Mouse (Mus musculus): ENCODE data around the gene Myo1e.

The Myo1e gene

DNA sequence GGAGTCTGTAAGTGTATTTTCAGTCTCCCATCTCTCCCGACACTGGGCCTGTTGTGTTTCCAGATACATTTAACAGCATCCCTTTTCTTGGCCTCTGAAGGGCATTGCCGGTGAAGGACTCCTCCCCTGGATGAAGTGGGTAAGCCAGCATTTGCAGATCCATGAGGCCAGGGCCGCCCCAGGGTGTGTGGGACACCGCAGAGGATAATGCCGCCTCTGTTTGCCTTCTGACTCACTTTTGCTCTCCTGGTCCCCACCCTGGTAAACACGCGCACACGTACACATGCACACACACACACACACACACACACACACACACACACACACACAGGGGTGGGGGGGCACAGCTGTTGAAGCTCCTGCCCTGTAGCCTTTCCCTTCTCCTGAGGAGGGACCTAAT, 74.3 kb downstream of the Myo1e start:
- in situ Hi-C loops (cut with MboI, MseI), result no loop called here

DNA sequence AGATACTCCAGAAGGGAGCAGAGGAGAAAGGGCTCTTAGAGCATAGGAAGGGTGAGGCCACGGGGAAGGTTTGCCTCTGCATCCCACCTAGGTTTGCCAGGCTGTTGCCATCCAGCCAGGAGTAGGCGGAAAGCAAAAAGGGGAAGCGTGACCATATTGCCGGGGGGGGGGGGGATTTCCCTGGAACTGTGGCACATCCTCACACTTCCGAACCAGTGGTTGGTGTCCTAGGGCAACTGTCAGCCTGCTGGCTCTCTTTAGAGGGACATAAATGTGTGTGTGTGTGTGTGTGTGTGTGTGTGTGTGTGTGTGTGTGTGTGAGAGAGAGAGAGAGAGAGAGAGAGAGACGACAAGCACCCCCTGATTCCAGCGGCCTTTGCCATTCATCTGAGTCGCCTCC, 75.0 kb downstream of the Myo1e start:
- in situ Hi-C loops (cut with MboI, MseI), result no loop called here

DNA sequence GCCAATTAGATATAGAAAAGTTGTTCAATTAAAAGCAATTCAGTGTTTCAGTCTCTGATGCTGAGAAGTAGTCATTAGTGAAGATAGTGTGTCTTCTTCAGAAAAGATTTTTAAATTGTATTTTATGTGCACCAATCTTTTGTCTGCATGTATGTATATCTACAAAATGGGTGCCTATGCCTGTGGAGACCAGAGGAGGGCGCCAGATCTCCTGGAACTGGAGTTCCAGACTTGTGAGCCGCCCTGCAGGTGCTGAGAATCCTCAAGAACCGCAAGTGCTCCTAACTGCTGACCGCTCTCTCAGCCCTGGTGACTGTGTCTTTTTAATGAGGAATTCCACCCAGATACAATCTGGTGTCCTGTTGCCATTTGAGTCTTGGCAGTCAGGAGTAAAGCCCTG, 76.0 kb downstream of the Myo1e start:
- in situ Hi-C loops (cut with MboI, MseI), result no loop called here

DNA sequence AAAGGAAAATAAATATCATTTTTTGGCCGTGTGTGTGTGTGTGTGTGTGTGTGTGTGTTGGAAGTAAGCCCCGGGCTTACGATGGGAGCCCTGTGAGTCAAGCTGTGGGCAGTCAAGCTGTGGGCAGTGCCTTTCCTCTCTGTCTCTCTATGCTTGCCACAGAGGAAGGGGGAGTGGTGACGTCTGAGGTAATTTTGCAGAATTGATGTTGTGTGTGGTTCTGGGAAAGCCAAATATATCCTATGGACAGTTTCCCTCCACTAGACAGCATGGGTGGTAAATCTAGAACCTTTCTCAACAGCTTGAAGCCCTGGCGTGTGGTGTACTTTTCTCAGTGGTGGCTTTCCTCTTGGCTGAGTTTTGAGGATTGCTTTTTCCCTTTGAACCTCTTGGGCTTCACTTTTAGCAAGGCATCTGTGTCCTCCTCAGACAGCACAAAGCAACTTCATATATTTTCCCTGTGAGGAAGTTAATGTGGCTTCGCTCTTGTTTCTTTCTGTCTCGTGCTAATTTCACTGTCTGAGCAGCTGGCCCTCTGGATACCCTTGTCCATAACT, 77.5 kb downstream of the Myo1e start:
- in situ Hi-C loops (cut with MboI, MseI), result no loop called here

DNA sequence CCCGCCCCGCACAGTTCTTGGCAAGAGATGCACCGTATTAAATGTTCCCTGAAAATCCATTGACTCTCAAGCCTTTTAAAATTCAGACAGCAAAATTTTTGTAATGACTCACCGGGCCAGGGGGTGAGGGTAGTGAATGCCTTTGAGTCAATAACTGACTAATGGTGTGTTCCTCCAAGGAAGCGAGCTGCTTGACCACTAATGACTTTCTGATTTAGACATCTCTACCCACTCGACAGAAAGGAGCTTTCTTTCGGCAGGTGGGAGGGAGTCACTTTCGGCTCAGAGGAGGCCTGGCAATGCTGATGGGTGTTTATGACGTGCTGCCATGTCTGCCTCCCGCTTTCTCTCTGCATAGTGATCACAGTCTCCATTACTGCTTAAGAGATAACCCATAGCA, 83.6 kb downstream of the Myo1e start:
- in situ Hi-C loops (cut with MboI, MseI), result no loop called here

DNA sequence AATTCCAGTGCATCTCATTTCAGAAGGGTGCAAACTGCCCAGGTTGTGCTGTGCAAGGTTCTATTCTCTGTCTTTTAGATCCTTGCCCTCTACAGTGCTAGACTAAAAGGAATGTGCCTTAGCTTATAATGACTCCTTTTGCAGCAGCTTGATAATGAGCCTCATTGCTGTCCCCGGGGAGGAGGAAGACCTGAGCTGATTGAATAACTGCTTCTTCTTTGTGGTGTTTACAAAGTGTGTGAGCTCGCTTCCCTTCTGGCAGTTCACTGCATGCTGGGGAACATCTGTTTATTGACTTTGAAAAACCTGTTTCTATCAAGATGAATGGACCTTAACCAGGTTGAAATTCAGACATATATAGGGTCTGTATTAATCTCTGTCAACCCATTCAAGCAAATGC, 89.8 kb downstream of the Myo1e start:
- in situ Hi-C loops (cut with MboI, MseI), result no loop called here

DNA sequence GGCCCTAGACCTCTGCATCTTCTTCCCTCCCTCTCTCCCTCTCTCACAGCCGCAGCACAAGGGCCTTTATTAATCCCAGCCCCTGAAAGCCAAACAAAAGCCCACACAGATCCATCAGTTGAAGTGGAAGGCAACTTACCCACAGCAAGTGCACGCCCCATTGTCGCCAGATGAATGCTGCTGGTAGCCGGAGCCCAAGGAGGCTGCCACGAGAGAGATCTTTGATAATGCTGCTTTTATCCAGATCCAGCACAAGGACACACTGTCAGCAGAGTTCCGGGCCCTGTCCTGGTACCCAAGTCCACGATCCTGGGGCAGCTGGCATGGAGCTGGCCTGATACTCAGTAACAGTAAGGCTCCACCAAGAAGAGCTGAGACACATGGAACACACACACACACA, 91.1 kb downstream of the Myo1e start:
- in situ Hi-C loops (cut with MboI, MseI), result no loop called here

DNA sequence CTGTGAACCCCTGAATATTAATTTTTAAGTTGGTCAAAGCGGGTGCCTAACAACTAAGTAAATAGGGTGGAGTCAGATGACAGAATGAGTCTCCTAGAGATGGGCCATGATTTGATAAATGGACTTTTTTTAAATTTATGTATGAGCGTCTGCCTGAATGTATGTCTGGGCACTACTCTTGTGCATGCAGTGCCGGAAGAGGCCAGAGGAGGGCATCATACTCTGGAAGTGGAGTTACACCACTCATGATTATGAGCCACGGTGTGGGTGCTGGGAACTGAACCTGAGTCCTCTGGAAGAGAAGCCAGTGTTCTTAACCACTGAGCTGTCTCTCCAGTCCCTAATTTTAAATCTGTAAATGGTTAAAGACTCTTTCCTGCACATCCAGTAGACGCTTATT, 93.6 kb downstream of the Myo1e start:
- in situ Hi-C loops (cut with MboI, MseI), result no loop called here

DNA sequence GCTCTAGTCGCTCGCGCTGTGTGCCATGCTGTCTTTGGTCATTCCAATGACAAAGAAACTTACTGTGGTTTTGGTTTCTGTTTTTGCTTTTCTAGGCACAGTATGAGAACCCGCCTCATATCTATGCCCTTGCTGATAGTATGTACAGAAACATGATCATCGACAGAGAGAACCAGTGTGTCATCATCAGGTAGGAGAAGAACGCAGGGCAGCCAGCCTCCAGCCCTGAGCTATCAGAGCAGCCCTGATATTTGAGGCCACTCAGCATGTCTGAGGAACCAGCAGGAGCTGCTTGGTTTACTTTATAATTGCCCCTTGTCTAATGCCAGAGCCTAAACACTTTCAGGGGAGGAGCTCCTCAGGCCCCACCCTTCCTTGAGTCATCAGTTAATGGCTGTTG, 94.4 kb downstream of the Myo1e start:
- in situ Hi-C loops (cut with MboI, MseI), result no loop called here

DNA sequence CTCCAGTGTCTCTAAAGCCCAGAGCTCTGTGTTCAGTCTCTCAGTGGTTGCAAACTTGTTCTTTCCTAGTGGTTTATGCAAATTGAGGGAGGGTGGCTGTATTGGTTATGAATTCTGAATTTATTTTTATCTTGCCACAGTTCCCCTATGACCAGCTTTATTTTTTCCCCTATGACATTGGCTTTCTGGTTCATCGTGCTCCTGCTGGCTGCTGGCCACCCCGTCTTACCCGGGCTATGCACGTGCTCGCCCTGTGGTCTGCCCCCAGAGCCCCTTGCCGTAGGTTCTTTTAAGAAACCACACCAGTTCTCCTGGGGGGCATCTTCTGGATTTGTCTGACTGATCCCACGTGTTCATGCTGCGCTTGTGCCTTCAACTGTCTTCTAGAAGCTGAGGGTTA, 97.8 kb downstream of the Myo1e start:
- in situ Hi-C loops (cut with MboI, MseI), result no loop called here

DNA sequence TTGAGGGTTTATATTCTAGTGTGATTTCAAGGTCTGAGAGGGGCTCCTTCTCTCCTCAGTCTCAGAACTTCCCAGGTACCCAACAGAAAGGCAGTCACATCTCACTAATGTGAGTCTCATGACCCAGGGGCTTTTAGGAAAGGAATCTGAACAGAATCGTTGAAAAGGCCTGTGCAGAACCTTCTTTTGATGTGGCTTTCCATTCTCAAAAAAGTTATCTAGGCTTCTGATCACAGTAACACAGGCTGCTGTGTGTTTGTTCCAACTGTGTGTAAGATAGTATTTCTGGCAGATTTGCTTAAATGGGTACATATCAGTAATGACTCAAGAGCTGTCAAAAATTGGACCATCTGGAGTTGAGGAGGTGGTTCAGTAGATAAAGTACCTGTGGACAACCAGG, 102.9 kb downstream of the Myo1e start:
- in situ Hi-C loops (cut with MboI, MseI), result no loop called here

DNA sequence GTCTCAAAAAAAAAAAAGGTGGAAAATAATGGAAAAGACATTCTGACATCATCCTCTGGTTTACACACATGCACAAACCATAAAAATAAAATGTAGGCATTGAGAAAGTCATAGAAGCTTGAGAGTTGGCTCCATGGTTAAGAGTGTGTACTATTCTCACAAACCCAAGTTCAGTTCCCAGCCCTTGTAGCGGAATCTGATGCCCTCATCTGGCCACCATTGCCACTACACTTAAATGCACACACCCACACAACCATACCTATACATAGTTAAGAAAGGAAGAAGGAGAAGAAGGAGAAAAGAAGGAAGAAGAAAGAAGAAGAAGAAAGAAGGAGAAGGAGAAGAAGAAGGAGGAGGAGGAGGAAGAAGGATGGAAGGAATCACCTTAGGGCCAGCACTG, 106.9 kb downstream of the Myo1e start:
- in situ Hi-C loops (cut with MboI, MseI), result no loop called here

DNA sequence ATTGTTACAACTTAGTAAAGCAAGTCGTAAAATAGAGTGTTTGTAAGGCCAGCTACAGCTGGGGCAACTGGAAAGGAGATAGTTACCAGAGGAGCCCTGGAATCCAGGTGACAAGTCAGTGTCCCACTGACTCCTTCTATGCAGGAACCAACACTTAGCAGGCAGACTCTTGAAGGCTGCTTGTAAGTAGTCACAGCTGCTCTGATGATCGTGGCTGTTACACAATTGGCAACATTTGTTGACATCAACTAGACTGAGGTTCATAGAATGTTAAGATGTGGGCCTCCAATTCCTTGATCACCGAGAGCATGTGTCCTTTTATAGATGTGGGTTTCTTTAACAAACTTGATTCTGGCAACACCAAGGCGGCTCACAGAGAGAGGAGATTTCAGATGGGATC, 108.0 kb downstream of the Myo1e start:
- in situ Hi-C loops (cut with MboI, MseI), result loop anchor here in 1 of 2 experiments (5.0 kb wide), 1 partner anchor 113 kb away; no protein-coding TSS in a partner anchor

DNA sequence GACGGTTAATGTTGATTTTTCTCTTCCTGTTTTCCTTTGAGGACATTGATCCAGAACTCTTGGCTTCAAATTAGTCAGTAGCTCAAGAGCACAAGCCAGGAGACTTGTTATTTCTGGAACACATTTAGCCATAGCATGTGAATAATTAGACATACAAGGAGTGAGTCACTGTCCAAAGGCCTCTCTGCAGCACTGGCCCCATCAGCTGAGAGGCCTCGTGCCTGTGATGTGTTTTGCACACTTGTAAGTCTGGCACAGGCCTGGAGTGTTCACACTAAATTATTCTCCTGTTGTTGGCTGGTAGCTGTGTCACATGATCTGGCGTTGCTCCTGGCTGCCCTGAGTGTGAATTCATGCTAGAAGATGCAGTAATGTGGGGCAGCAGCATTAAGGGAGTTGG, 111.5 kb downstream of the Myo1e start:
- in situ Hi-C loops (cut with MboI, MseI), result loop anchor here in 1 of 2 experiments (5.0 kb wide), 1 partner anchor 116 kb away; no protein-coding TSS in a partner anchor

DNA sequence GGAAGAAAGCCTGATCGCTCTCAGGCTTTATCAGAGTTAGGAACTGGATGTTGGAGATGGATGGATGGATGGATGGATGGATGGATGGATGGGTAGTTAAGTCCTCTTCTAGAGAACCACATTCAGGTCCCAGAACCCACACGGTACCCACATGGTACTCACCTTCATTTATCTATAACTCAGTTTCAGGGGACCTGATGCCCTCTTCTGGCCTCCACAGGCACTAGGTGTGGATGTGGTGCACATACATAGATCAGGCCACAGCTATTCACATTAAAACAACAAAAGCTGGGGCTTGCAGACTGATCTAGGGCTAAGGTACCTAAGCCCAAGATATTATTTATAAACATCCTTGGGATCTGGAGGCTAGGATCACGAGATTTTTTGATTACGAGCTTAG, 117.2 kb downstream of the Myo1e start:
- in situ Hi-C loops (cut with MboI, MseI), result no loop called here

DNA sequence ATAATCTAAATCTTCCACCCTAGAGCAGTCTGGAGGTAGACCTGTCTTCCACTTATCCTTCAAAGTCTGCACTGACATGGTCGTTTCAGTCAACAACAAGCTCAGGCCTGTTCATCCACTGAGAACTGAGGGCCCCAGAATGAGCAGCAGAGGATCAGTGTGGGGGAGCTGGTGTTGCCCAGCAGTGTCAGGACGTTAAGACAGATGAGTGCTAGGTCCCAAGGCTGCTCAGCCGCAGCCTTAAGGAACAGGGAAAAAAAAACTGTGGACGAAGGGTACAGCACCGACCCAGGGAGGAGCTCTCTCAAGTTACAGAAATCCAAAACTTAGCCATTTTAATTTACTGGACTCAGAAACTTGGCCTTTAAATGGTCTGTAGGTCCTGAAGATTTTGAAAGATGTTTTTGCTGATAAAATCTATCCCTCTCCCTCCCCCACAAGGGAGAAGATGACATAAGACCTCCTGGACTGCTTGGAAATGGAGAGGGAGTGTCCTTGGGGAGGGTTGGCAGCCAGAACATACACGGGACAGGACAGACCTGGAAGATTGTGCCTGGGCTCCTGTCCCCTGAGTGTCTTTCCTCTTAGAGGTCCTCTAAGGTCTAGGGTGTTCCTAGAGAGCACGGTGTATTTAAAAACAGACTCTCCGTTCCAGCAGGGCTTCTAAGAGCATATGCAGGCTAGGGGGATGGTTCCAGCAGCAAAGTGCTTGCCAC, 118.9 kb downstream of the Myo1e start:
- in situ Hi-C loops (cut with MboI, MseI), result no loop called here

DNA sequence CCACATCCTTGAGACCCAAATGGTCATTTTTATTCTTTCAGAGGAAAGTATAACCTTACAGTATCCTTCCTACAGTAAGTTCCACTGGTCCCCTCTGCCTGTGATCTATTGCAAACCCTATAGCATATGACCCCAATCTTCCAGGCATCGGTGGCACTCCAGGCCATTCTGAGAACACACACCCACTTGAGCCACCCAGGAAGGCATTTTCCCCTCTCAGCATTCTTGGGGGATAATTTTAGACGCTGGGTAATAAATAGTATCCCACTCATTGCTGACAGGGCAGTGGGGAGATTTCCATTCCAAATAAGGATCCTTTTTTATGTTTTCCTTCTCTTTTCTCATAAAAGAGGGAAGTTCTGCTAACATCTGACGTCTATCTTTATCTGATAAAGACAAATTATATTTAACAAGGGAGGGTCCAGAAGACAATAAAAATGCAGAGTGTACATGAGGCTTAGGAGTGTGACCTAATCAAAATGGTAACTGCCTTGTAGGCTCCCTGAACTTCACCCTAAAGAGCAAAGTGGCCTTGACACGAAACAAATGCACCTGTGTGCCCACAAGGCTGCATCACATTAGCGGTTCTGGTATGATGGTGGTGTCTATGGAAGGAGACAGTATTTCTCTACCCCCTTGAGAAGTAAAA, 121.2 kb downstream of the Myo1e start:
- in situ Hi-C loops (cut with MboI, MseI), result no loop called here

DNA sequence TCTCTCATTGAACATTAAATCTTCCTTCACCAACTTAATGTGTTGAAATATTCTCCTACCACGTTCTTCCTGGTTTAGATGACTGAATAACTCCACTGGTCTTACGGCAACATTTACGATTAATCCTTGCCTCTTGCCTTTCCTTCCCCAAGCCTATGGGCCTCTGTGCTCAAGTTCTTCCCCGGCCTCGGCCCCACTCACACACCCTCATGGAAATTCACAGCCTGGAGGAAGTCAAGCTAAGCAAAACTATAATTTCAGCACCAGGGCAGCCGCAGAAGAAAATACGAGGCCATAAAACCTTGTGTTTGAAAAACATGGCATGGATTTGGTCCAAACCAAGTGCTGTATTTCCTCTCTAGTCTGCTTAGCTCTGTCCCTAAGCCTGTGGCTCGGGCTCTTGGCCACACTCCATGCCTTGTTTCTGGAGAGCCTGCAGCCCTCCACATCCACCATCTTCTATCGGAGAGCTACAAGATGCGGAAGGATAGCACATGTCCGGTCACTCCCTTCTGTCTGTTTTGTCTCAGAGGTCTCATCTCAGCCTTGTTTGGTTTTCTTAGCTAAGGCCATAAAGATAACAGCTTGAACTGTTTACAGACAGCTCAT, 124.7 kb downstream of the Myo1e start:
- in situ Hi-C loops (cut with MboI, MseI), result no loop called here

DNA sequence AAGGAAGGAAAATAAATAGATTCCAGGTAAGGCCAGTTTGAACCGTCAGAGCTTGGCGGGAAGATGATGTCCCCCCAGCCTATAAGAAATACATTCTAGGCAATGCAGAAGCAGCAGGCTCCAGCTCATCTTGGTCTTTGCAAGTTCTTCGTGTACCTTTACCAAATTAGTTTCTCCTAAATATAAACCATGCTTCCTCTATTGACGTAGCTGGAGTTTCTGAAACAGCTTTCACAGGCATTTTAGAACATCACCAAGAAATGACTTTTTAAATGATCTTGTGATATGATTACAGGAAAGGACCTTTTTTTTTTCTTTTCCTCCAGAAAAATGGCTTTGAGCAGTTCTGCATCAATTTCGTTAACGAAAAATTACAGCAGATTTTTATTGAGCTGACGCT, 131.2 kb downstream of the Myo1e start:
- in situ Hi-C loops (cut with MboI, MseI), result no loop called here

DNA sequence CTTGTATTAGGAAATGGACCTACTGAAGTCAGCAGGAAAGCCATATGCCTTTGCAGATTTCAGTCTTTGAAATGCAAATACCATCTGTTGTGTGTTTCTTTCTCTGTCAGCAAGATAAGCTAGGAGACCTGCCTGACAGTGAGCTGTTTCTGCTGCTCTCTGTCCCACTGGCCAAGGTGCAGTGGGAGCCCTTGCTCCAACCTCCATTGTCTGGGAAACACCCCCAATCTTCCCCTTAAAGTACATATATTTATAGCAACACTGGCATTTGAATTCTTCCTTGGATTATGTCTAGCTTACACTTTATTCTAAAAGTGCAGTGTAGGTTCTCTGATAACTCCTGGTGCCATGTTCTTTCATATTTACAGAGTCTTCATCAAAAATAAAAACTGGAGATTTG, 131.7 kb downstream of the Myo1e start:
- in situ Hi-C loops (cut with MboI, MseI), result no loop called here

DNA sequence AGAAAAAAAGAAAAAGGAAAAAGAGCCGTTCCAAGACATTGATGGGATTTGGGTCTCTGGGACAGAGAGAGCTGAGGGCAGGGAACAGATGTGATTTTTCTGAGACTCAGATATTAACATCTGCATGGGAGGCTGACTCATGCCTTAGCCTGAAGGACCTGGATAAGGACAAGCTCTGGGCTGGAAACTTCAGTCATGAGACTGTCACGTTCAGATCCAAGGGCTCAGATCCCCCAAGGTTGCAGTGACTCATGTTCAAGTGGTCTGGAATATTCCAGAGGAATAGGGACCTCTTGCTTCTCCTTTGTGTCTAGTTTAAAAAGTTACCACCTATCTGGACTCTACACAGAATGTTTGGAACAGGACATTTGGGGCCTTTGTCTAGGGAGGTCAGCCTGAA, 142.1 kb downstream of the Myo1e start:
- in situ Hi-C loops (cut with MboI, MseI), result no loop called here

DNA sequence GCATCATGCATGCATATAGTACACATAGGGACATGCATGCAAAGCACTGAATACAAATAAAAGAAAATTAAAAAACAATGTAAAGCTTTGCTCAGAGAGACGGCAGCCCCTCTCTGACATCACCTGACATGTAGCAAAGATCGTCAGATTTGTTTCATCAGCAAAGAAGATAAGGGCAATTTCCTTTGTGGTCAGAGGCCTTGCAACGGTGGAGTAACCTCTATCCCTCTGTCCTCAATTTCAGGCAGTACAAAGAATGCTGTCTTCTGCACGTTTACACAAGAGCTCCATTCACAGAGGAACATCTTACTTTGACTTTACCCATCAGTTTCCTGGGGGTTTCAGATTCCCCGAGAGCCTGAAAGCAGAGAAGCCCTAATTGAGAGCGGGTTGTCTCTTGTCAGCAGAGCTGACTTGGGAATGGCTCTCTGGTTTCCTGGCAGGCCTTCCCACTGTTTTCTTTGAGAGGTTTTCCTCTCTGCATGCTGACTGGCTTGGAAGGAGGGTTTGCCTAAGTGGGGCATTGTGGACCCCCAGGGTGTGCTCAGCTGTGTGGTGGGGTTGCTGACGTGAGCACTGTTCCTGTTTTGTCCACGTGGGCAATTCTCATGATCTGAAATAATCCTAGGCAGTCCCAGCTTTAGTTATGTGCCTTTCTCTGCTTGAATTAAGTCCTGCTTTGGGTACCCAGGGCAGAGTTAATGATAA, 144.6 kb downstream of the Myo1e start:
- in situ Hi-C loops (cut with MboI, MseI), result no loop called here
